Mouse (Mus musculus) adipocyte (in vitro differentiated cells): ENCODE results near the gene Cd302.

Experiments
- DNase-seq: peaks from one replicate; pipeline ENCODE4 v3.0.0-alpha.2; 2016; ENCODE audit warnings: low spot score

The Cd302 gene

GRCm38 (mm10) chr2:60284467-60284821 lies at the start of gene Cd302:
TSS of gene Cd302 (minus strand) at chr2:60284488.
- no peak for DNase-seq

GRCm38 (mm10) chr2:60328641-60329040 lies 44.4 kb upstream of the Cd302 start:
- no peak for DNase-seq

- no peak for DNase-seq
Measured at GRCm38 (mm10) chr2:60327581-60327980, 43.3 kb upstream of the Cd302 start.

- DNase-seq: no peak
Measured at GRCm38 (mm10) chr2:60326948-60327347, 42.7 kb upstream of the Cd302 start.

- DNase-seq: peak; percentile 39
Measured at GRCm38 (mm10) chr2:60323411-60323810, 39.1 kb upstream of the Cd302 start.

GRCm38 (mm10) chr2:60322031-60322726 lies 37.9 kb upstream of the Cd302 start:
- no peak for DNase-seq

GRCm38 (mm10) chr2:60303796-60304195 lies 19.5 kb upstream of the Cd302 start:
- DNase-seq: no peak

GRCm38 (mm10) chr2:60299323-60299722 lies 15.0 kb upstream of the Cd302 start:
- no peak for DNase-seq

GRCm38 (mm10) chr2:60298266-60298665 lies 14.0 kb upstream of the Cd302 start:
- DNase-seq: no peak

GRCm38 (mm10) chr2:60291381-60291780 lies 7.1 kb upstream of the Cd302 start:
- DNase-seq: no peak

- DNase-seq: peak; percentile 89
Measured at GRCm38 (mm10) chr2:60289451-60289850, 5.2 kb upstream of the Cd302 start.

- DNase-seq: no peak
Measured at GRCm38 (mm10) chr2:60288606-60289005, 4.3 kb upstream of the Cd302 start.

GRCm38 (mm10) chr2:60285107-60285617 lies 874 bp upstream of the Cd302 start:
- DNase-seq: no peak

- peak; percentile 79 for DNase-seq
Measured at GRCm38 (mm10) chr2:60283751-60284466, 379 bp downstream of the Cd302 start.

GRCm38 (mm10) chr2:60283208-60283750 lies 1.0 kb downstream of the Cd302 start:
- DNase-seq: peak; percentile 74

GRCm38 (mm10) chr2:60282625-60283024 lies 1.7 kb downstream of the Cd302 start:
- no peak for DNase-seq

- DNase-seq: no peak
Measured at GRCm38 (mm10) chr2:60278627-60279026, 5.7 kb downstream of the Cd302 start.

- no peak for DNase-seq
Measured at GRCm38 (mm10) chr2:60269856-60270479, 14.3 kb downstream of the Cd302 start.

- DNase-seq: no peak
Measured at GRCm38 (mm10) chr2:60267567-60267966, 16.7 kb downstream of the Cd302 start.

- DNase-seq: peak; percentile 22
Measured at GRCm38 (mm10) chr2:60260621-60261350, 23.5 kb downstream of the Cd302 start.

- DNase-seq: no peak
Measured at GRCm38 (mm10) chr2:60259186-60259585, 25.1 kb downstream of the Cd302 start.

- no peak for DNase-seq
Measured at GRCm38 (mm10) chr2:60256751-60257150, 27.5 kb downstream of the Cd302 start.
